Mouse (Mus musculus) heart, embryonic 15.5 days (tissue): ENCODE measurements around the gene Glrb. TPM values are rescaled to one million over a fixed set of nuclear protein-coding genes. Genes with fewer than 3 reads are reported as not detected.
A peak's percentile ranks its signal among the peaks of the same experiment; 100 is the strongest.

Experiments
- ATAC-seq: fragments of 200-750 bp; cut with Nextera tagmentation; replicated peaks from 2 replicates; pipeline ENCODE4 v1.8.0; 2017; ENCODE audit warnings: low read depth, moderate TSS enrichment; ENCODE audit not compliant: insufficient number of reproducible peaks, insufficient read depth, low FRiP score
- H3K27ac ChIP-seq: fragments of 300-500 bp; sonication (generic); 2 replicates; pipeline ENCODE4 v1.5.1; 2015; ENCODE audit warnings: mild to moderate bottlenecking, inconsistent platforms
- H3K27me3 ChIP-seq: fragments of 300-500 bp; sonication (generic); 2 replicates; pipeline ENCODE4 v1.6.1; 2015; ENCODE audit warnings: inconsistent platforms
- H3K36me3 ChIP-seq: fragments of 300-500 bp; sonication (generic); 2 replicates; pipeline ENCODE4 v1.6.1; 2015; ENCODE audit warnings: mild to moderate bottlenecking, inconsistent platforms
- H3K4me1 ChIP-seq: fragments of 300-500 bp; sonication (generic); replicated peaks from 2 replicates; pipeline ENCODE4 v1.6.1; 2015; ENCODE audit warnings: inconsistent platforms
- H3K4me2 ChIP-seq: fragments of 300-500 bp; sonication (generic); 2 replicates; pipeline ENCODE4 v1.6.1; 2015; ENCODE audit warnings: inconsistent platforms, mild to moderate bottlenecking, moderate library complexity
- H3K4me3 ChIP-seq: fragments of 300-500 bp; sonication (generic); 2 replicates; pipeline ENCODE4 v1.5.1; 2015; ENCODE audit warnings: mild to moderate bottlenecking, inconsistent platforms
- H3K9ac ChIP-seq: fragments of 300-500 bp; sonication (generic); 2 replicates; pipeline ENCODE4 v1.6.1; 2015; ENCODE audit warnings: mild to moderate bottlenecking, inconsistent platforms
- H3K9me3 ChIP-seq: fragments of 300-500 bp; sonication (generic); replicated peaks from 2 replicates; pipeline ENCODE4 v1.6.1; 2016; ENCODE audit warnings: inconsistent platforms
- WGBS: fragments of 180-500 bp; shearing (Covaris S2); methylation state at CpG from one replicate; pipeline ENCODE4 v1.1.7; 2015; ENCODE audit warnings: mixed read lengths; 5-methylcytosine and 5-hydroxymethylcytosine counted together
- polyA plus RNA-seq: library from polyadenylated mRNA; unstranded; fragments of >200 nt; fragmentation: Nextera tagmentation; extraction: Ambion mirVana; gene quantifications from 2 replicates; pipeline ENCODE4 v1.2.1, GENCODE M21; 2015

Glrb gene
- polyA plus RNA-seq, 1 experiment from 2014 or later = 1.8 TPM

DNA sequence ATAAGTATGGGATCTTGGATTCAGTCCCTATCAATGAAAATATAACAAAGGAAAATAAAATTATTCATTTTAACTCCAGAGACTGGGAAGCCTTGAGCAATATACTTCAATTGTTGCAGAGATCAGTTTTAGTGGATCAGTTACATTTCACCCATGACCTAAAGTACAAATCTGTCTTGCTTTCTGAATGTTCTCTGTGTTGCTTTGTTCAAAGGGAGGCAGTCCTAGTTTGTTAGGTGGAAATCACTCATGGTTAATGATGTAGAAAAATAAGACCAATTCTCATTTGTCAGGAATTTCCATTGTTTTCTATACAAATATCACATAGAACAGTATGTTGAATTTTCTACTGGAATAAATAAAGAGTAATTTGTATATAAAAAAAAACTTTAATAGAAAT is 99.7 kb downstream of the Glrb start:
- Histone ChIP-seq H3K4me3 (no peak overlapping the region), H3K4me1 (no peaks in the 10 kb centered on the region), H3K36me3 (no peaks in the 10 kb centered on the region), H3K27ac (no peak overlapping the region), H3K27me3 (no peaks in the 10 kb centered on the region), H3K9ac (no peak overlapping the region), H3K9me3 (no peaks in the 10 kb centered on the region), H3K4me2 (no peak overlapping the region)
- ATAC-seq = no peak

DNA sequence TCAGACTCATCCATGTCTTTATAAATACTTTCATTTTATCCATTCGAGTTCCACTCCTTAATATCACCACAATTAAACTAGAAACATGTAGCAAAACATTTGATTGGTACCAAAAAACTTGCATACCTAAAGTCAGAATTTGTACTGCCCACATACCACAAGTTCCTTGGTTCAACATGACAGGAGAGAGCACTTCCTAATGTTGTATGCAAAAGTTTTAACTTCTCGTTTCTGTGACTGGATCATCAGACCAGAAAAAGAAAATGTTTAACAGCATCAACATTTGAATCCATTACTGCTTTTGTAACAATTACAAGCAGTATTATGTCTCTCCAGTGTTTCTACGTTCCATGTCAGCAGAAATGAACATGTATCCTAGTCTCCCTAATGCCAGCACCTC is 101.2 kb downstream of the Glrb start:
- Histone ChIP-seq H3K27me3 (no peaks in the 10 kb centered on the region), H3K27ac (no peak overlapping the region), H3K4me1 (no peaks in the 10 kb centered on the region), H3K4me3 (no peak overlapping the region), H3K36me3 (no peaks in the 10 kb centered on the region), H3K9me3 (no peaks in the 10 kb centered on the region), H3K9ac (no peak overlapping the region), H3K4me2 (no peak overlapping the region)
- no peak for ATAC-seq
- 70% methylated on average over 3 of the region's 3 CpGs for WGBS

DNA sequence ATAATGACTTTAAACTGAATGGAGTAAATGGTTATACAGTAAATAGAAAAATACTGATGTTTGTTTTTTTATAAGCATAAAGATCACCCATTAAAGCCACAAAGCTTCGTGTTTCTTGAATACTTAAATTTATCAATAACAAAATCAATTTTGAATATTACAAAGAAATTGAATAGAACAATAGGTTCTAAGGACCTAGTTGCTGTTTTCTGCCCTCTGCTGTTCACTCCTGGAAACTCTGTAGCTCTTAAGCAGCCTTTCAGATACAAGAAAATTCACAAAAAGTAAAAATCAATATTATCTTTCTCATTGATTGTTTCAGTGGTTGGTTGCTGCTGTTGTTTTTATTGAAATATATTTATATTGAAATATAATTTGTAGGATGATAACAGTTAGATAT is 108.1 kb downstream of the Glrb start:
- Histone ChIP-seq H3K4me3 (no peak overlapping the region), H3K9me3 (no peaks in the 10 kb centered on the region), H3K27me3 (peaks cover 24% of the 10 kb centered on the region), H3K4me1 (peaks cover 14% of the 10 kb centered on the region), H3K27ac (no peak overlapping the region), H3K9ac (no peak overlapping the region), H3K36me3 (no peaks in the 10 kb centered on the region), H3K4me2 (no peak overlapping the region)
- 6% methylated on average over 1 of the region's 1 CpGs for WGBS
- ATAC-seq = no peak

DNA sequence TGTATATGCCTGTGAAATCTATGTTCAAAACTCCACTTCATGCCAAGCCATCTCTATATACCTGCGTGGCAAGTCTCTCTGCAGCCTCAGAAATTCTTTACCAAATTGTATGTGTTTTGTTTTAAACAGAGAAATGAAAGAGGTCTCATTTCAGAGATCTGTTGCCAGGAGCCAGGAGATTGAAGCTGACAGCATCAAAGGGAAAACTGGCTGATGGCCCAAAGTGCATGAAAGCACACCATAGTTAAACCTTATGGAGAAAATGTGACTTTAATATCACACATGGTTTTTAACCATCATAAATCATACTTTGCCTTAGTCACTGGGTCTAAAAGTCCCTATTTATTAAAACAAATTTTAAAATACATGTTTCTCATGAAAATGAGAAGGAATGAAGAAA is 109.6 kb downstream of the Glrb start:
- H3K9ac ChIP-seq = no peak overlapping the region
- H3K9me3 ChIP-seq = no peaks in the 10 kb centered on the region
- WGBS = 53% methylated on average over 1 of the region's 1 CpGs
- ATAC-seq = no peak
- no peaks in the 10 kb centered on the region for H3K36me3 ChIP-seq
- H3K27ac ChIP-seq = no peak overlapping the region
- peaks cover 27% of the 10 kb centered on the region for H3K27me3 ChIP-seq
- peaks cover 16% of the 10 kb centered on the region for H3K4me1 ChIP-seq
- H3K4me3 ChIP-seq = no peak overlapping the region
- H3K4me2 ChIP-seq = no peak overlapping the region

DNA sequence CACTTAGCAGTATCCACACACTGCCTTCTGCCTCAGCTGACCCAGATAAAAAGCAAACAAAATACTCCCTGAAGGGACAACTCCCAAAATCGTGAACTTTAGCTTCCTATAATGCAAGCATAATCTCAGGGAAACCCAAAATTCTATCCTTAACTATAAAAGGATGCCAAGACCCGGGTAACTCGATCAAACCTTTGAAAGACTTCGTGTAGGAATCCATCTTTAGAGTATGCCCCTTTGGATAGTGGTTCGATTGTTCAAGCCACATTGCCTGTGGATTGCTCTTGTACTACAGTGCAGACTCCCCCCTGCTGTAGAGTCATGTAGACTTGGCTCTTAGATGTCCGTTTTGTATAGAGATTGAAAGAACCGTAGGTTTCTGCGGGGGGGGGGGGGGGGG is 110.2 kb downstream of the Glrb start:
- Histone ChIP-seq H3K36me3 (no peaks in the 10 kb centered on the region), H3K4me2 (no peak overlapping the region), H3K9ac (no peak overlapping the region), H3K27me3 (peaks cover 27% of the 10 kb centered on the region), H3K4me3 (no peak overlapping the region), H3K4me1 (peaks cover 16% of the 10 kb centered on the region), H3K9me3 (no peaks in the 10 kb centered on the region), H3K27ac (no peak overlapping the region)
- 61% methylated on average over 8 of the region's 8 CpGs for WGBS
- ATAC-seq = no peak

DNA sequence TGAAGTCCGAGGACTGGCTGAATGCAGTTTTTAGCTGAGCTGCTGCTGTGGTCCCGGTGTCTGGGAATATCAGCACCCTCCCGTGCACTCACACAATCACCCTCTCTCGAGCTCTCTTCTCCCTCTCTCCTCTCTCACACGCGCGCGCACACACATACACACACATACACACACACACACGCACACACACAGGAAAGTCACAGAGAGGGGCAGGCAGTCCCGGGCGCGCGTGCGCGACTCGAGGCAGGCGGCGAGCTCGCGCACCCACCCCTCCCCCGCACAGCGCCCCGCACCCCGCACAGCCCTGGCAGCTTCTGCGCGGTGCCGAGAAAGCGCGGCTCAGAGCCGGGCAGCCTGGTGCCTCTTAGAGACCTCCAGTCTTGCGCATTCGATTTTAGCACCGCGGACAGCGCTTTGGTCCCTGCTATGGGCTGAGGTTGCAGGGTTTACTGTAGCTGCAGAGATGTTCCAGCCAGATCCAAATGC is 110.8 kb downstream of the Glrb start, which contains the start of gene Gria2:
Gene Gria2, minus strand, starts transcription at position 240 of the 486 bp plus-strand sequence.
- Histone ChIP-seq H3K27ac (no peak within 1 kb of the TSS), H3K9ac (no peak within 1 kb of the TSS), H3K36me3 (no peaks in the 10 kb centered on the region), H3K4me2 (peak within 1 kb of the TSS; percentile 82), H3K27me3 (peaks cover 27% of the 10 kb centered on the region), H3K9me3 (no peaks in the 10 kb centered on the region), H3K4me1 (peaks cover 16% of the 10 kb centered on the region), H3K4me3 (peak within 1 kb of the TSS; percentile 46)
- WGBS = 2% methylated on average over 20 of the region's 35 CpGs
- ATAC-seq = peak; percentile 87

DNA sequence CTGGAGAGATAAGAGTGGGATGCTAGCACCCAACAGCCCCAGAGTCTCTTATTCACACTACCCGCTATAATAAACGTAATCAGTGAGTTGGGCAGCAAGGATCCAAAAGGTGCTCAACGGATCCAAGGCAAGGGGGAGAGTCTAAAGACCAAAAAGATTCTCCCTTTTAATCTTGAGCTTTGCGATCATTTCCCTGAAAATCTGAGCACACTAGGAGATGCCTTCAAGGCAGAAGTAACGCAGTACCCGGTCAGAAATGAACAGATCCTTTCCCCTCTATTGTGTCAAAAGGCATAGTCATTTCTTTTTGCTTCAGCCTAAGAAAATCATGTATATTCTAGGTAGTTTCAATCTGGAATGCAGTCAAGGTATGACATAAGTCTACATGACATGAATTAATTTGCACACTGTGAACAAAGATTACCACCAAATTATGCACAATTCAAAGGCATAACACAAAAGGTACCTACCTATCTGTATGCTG is 111.6 kb downstream of the Glrb start:
- 26% methylated on average over 6 of the region's 6 CpGs for WGBS
- no peak for ATAC-seq
- Histone ChIP-seq H3K9ac (no peak overlapping the region), H3K4me1 (peaks cover 16% of the 10 kb centered on the region), H3K27ac (no peak overlapping the region), H3K36me3 (no peaks in the 10 kb centered on the region), H3K27me3 (peaks cover 27% of the 10 kb centered on the region), H3K9me3 (no peaks in the 10 kb centered on the region), H3K4me2 (no peak overlapping the region), H3K4me3 (0 out of 2 replicates have a peak overlapping the region, but pooled peaks have one; percentile 35)

DNA sequence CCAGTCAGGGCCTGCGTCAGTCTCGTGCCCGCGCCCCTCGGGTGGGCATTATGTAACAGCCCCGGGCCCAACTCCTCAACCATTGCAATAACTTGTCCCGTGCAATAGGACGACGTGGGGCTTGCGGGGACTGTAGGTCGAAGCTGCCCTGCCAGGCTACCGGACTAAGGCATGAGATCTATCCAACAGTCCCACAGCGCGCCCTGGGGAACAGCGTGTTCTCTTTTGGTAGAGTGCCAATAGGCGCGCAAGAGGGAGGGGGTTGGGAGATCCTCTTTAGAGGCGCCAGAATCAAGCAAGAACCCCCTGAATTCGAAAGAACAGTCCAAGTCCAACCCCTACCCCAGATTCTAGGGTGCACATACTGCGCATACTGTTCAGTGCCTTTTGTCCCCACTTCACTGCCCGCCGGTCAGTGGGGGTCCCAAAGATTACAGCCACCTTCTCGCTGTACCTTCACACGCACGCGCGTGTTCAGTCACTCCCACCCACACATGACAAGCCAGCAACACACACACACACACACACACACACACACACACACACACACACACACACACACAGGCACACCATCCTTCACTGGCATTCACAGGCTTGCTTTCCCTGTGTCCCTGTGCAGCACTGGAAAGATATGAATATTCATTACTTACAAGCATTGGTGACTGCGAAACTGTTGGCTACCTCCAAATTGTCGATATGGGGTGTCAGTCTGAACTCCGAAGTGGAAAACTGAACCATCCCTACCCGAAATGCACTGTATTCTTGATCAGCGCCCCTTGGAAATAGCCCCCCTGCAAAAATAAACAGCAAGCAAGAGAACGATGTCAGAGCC is 112.2 kb downstream of the Glrb start:
- no peaks in the 10 kb centered on the region for H3K36me3 ChIP-seq
- H3K27ac ChIP-seq = no peak overlapping the region
- H3K4me3 ChIP-seq = peak overlapping the region; percentile 35
- no peak overlapping the region for H3K9ac ChIP-seq
- peaks cover 27% of the 10 kb centered on the region for H3K27me3 ChIP-seq
- peaks cover 16% of the 10 kb centered on the region for H3K4me1 ChIP-seq
- no peaks in the 10 kb centered on the region for H3K9me3 ChIP-seq
- H3K4me2 ChIP-seq = peak overlapping the region; percentile 61
- peak; percentile 47; the same call in 1 of the 2 replicates for ATAC-seq
- WGBS = 12% methylated on average over 33 of the region's 33 CpGs

DNA sequence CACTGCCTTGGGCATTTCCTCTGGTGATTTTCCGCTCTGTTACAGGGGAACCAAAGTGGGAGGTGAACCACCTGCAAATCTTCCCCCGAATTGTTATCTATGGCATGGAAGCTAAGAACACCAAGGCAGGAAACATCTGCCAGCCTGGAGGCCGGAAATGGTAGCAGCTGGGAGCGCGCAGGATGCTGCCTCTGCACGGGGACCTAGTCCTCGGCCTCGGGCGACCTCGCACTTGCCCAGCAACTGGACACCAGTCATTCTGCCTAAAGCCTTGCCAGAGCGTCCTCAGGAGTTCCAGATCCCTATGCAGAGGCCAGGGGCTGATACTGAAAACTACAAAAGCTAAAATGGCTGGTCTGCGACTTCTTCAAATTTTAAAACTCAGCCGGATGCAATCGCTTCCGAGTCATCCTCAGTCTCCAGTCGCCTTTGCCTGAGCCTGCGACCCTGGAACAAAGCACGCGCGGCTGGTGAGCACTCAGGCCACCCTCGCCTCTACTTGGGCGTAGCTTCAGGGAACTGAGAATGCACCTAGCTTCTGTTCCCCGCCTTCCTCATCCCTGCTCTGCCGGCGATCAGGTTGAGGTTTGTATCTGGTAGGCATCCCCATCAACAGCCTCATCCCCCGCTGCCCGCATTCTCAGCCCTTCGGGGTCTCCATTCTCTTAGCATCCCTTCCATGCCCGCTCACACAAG is 113.0 kb downstream of the Glrb start:
- 0 out of 2 replicates have a peak, but pooled peaks have one; percentile 18 for ATAC-seq

DNA sequence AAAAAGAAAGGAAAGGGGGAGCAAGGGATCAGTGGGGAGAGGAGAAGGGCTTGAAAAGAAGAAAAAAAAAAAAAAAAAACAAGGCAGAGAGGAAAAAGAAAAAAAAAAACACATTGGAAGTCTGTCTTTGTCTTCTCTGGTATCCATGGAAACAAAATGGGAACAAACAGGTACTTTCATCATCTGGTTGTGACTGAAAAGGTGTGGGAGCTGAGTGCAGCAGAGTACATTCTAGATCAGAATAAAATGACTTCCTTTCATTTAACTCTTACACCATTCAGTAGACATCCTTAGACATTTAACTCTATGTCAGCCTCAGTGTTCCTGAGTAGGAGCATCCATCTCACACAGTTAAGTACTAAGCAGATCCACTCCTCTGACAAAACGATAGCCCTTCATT is 115.5 kb downstream of the Glrb start:
- no peak overlapping the region for H3K4me2 ChIP-seq
- H3K27me3 ChIP-seq = peaks cover 27% of the 10 kb centered on the region
- H3K36me3 ChIP-seq = no peaks in the 10 kb centered on the region
- H3K27ac ChIP-seq = no peak overlapping the region
- H3K4me3 ChIP-seq = no peak overlapping the region
- H3K9ac ChIP-seq = no peak overlapping the region
- H3K9me3 ChIP-seq = no peaks in the 10 kb centered on the region
- ATAC-seq = no peak
- 76% methylated on average over 1 of the region's 1 CpGs for WGBS
- peaks cover 16% of the 10 kb centered on the region for H3K4me1 ChIP-seq

More for the DNA sequence above, 113.0 kb downstream of the Glrb start:
- 3% methylated on average over 29 of the region's 29 CpGs for WGBS
- peak overlapping the region; percentile 61 for H3K4me2 ChIP-seq
- peaks cover 16% of the 10 kb centered on the region for H3K4me1 ChIP-seq
- H3K36me3 ChIP-seq = no peaks in the 10 kb centered on the region
- no peak overlapping the region for H3K9ac ChIP-seq
- no peak overlapping the region for H3K27ac ChIP-seq
- no peaks in the 10 kb centered on the region for H3K9me3 ChIP-seq
- H3K4me3 ChIP-seq = peak overlapping the region; percentile 35
- peaks cover 27% of the 10 kb centered on the region for H3K27me3 ChIP-seq

DNA sequence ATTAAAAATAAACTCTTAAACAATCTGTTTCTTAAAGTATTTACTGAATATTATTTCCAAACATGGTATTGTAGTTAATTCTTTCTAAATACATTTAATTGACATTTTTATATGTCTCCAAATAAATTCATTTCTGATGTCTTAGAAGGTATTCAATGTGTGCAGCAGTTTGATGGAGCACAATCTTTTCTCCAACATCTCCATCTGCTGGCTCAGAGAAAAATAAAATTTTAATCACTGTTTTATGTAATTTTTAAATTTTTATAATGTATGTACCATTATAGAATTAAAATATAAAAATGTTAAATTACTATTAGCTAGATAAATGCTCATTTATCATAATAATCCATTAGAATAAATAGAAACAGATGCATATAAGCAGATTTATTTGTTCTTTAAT is 116.7 kb downstream of the Glrb start:
- no peak overlapping the region for H3K4me2 ChIP-seq
- H3K9me3 ChIP-seq = no peaks in the 10 kb centered on the region
- H3K27ac ChIP-seq = no peak overlapping the region
- H3K4me1 ChIP-seq = peaks cover 11% of the 10 kb centered on the region
- H3K36me3 ChIP-seq = no peaks in the 10 kb centered on the region
- ATAC-seq = no peak
- peaks cover 17% of the 10 kb centered on the region for H3K27me3 ChIP-seq
- H3K4me3 ChIP-seq = no peak overlapping the region
- no peak overlapping the region for H3K9ac ChIP-seq
